Mouse (Mus musculus) ES-Bruce4 (cell line): Measurements from ENCODE around the gene Prom2. TPM values are rescaled to one million over a fixed set of nuclear protein-coding genes. Genes with fewer than 3 reads are reported as not detected.

Source experiments
- H3K27ac ChIP-seq: 2 replicates; pipeline ENCODE4 v1.5.1; 2012; ENCODE audit warnings: low read length, inconsistent platforms; ENCODE audit not compliant: insufficient read depth
- H3K27me3 ChIP-seq: 2 replicates; pipeline ENCODE4 v1.6.1; 2012; ENCODE audit warnings: mild to moderate bottlenecking, low read length, inconsistent platforms; ENCODE audit not compliant: control insufficient read depth, poor library complexity, insufficient read depth, severe bottlenecking
- H3K36me3 ChIP-seq: 2 replicates; pipeline ENCODE4 v1.6.1; 2012; ENCODE audit warnings: inconsistent platforms, mild to moderate bottlenecking, low read length, moderate library complexity; ENCODE audit not compliant: control insufficient read depth, poor library complexity, insufficient read depth, severe bottlenecking
- H3K4me1 ChIP-seq: one replicate; pipeline ENCODE4 v1.8.1; 2011; ENCODE audit warnings: low read length; ENCODE audit not compliant: control insufficient read depth, insufficient read depth
- H3K4me3 ChIP-seq: 2 replicates; pipeline ENCODE4 v1.5.1; 2011; ENCODE audit warnings: low read depth, mild to moderate bottlenecking, low read length
- H3K9ac ChIP-seq: 2 replicates; pipeline ENCODE4 v1.6.1; 2012; ENCODE audit warnings: low read depth, mild to moderate bottlenecking, inconsistent platforms; ENCODE audit not compliant: poor library complexity, severe bottlenecking
- H3K9me3 ChIP-seq: replicated peaks from 2 replicates; pipeline ENCODE4 v1.6.1; 2012; ENCODE audit warnings: mild to moderate bottlenecking, low read length, inconsistent platforms; ENCODE audit not compliant: control insufficient read depth, poor library complexity, insufficient read depth, severe bottlenecking
- CTCF ChIP-seq: IDR thresholded peaks from one replicate; pipeline ENCODE4 v1.8.1; 2011; ENCODE audit warnings: low read depth, low read length
- EP300 ChIP-seq: IDR thresholded peaks from 2 replicates; pipeline ENCODE4 v1.6.1; 2011; ENCODE audit warnings: low read depth, low read length; ENCODE audit not compliant: insufficient read depth
- POLR2A ChIP-seq: IDR thresholded peaks from one replicate; pipeline ENCODE4 v1.8.1; 2011; ENCODE audit warnings: low read length; ENCODE audit not compliant: insufficient read depth
- polyA plus RNA-seq: library from polyadenylated mRNA; stranded (reverse); fragments of >200 nt; gene quantifications from 2 replicates; pipeline ENCODE4 v1.2.4, GENCODE M21; 2011; ENCODE audit warnings: low read depth; ENCODE audit not compliant: missing spikeins, insufficient read depth, insufficient read length

Prom2 gene
- polyA plus RNA-seq, 1 experiment = 1.3 TPM

GRCm38 (mm10) chr2:127506131-127506632 is 35.1 kb downstream of the Prom2 start:
- Histone ChIP-seq H3K9me3 (no peaks in the 10 kb centered on the region), H3K36me3 (no peaks in the 10 kb centered on the region), H3K27me3 (no peaks in the 10 kb centered on the region), H3K27ac (no peak overlapping the region), H3K4me1 (no peaks in the 10 kb centered on the region), H3K4me3 (no peak overlapping the region), H3K9ac (no peak overlapping the region)
- TF ChIP-seq CTCF (no peak), POLR2A (no peak), EP300 (no peak)

DNA sequence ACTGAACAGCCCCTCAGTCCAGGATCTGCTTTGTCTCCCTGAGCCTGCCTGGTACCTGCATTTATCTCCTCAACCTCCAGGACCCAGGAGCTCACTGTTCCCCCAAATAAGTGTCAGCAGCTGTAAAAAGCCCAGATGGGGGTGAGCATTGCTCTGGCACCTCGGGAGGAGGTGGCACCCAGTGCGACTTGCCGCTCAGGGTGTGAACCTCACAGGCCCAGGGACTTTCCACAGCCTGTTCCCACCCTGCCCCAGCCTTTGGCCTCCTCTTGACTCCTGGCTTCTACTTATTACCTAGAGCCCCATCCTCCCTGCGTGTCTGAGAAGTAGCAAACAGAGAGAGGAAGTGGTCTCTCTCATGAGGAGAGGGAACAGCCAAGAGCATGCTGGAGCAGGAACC is 36.1 kb downstream of the Prom2 start:
- Histone ChIP-seq H3K4me1 (no peaks in the 10 kb centered on the region), H3K9me3 (no peaks in the 10 kb centered on the region), H3K36me3 (no peaks in the 10 kb centered on the region), H3K4me3 (no peak overlapping the region), H3K27ac (no peak overlapping the region), H3K27me3 (no peaks in the 10 kb centered on the region), H3K9ac (no peak overlapping the region)
- no peak for TF ChIP-seq EP300
- no peak for TF ChIP-seq CTCF
- TF ChIP-seq POLR2A = no peak

DNA sequence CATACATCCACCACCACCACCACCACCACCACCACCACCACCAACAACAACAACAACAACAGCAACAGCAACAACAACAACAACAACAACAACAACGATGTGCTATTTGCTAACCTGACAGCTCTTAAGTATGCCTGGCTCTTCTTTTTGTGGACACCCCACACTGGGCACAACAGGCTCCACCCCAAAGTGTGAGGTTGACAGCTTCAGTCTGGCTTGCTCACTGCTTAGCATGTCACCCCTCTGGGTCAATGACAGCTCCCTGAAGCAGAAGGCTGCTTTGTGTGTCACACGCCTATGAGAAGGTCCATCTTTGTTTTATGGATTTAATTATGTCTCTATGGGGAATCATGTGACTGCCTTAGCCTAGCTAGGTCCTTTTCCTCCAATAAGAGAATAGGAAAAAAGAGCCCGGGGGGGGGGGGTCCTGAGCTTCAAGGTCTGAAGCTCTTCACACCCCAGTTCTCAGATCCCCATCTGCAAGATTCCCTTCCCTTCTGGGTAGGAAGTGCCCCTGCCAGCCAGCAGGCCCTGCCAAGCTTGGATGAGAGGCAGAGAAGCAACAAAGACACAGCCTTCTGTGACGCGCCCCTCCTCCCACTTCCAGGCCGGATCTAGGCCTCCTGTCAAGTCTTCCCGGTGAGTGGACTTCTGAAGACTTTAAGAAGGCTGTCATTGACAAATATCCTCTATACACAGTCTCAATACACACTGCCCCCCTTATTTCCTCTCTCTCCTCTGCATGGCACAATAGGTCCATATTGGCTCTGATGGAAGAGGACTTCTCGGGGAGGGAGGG is 37.3 kb downstream of the Prom2 start:
- TF ChIP-seq CTCF (no peak), EP300 (no peak), POLR2A (no peak)
- Histone ChIP-seq H3K27me3 (no peaks in the 10 kb centered on the region), H3K9ac (no peak overlapping the region), H3K4me3 (no peak overlapping the region), H3K4me1 (no peaks in the 10 kb centered on the region), H3K9me3 (no peaks in the 10 kb centered on the region), H3K27ac (no peak overlapping the region), H3K36me3 (no peaks in the 10 kb centered on the region)

DNA sequence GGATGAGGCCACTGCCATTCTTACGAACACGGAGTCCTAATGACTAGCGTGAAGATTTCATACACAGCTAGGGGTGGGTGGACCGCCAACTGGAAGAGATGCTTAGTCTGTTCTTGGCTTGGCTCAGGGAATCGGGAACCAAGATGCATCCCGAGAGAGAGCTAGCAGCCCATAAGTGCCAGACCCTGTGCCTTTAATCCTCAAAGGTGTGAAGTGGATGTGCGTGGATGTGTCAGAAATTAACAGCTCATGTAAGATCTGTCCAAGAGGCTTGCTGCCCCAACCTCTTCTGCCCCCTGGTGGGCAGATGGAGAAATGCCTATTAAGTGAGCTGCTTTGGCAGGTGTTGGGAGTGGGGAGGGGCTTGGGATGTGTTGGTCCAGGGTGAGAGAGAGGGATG is 40.2 kb downstream of the Prom2 start:
- Histone ChIP-seq H3K36me3 (no peaks in the 10 kb centered on the region), H3K9me3 (no peaks in the 10 kb centered on the region), H3K4me3 (no peak overlapping the region), H3K27me3 (no peaks in the 10 kb centered on the region), H3K9ac (no peak overlapping the region), H3K4me1 (no peaks in the 10 kb centered on the region), H3K27ac (no peak overlapping the region)
- TF ChIP-seq POLR2A (no peak), CTCF (peak; percentile 84), EP300 (no peak)

DNA sequence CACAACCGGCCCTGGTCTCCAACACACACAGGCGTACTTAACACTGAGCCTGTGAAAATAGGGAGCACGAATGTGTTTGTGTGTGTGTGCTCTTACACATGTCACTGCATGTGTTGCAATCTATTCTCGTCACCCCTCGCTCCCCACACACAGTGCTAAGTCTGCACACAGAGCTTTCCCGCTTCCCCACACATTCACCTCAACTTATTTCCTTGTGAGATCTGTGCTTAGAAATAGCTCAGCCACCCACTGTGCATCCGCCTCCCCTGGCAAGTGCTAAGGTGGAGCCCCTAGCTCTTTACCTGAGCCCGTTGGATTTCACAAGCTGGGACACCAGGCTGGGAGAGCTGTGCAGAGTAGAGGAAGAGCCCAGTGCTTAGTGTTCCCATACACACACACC is 42.5 kb downstream of the Prom2 start:
- TF ChIP-seq CTCF (no peak), EP300 (no peak), POLR2A (no peak)
- Histone ChIP-seq H3K9me3 (no peaks in the 10 kb centered on the region), H3K36me3 (no peaks in the 10 kb centered on the region), H3K9ac (no peak overlapping the region), H3K27ac (no peak overlapping the region), H3K4me3 (no peak overlapping the region), H3K27me3 (no peaks in the 10 kb centered on the region), H3K4me1 (no peaks in the 10 kb centered on the region)

DNA sequence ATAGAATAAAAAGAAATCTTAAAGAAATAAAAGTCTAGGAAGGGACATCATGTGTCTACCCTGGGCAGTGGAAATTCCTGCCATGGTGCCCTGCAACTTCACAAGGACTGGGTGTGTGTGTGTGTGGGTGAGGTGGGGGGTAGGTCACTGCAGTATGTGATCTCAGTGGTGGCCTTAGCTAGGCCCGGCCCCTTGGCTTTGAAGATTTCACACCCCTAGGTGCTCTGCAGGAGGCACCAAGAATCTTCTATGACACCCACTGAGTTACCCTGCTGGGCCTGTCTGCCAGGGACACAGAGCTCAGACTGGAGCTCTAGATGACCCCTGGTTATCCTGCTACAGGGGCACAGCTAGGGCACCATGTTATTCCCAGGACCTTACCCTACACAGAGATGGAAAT is 44.9 kb downstream of the Prom2 start:
- H3K9me3 ChIP-seq = no peaks in the 10 kb centered on the region
- H3K27me3 ChIP-seq = no peaks in the 10 kb centered on the region
- no peaks in the 10 kb centered on the region for H3K4me1 ChIP-seq
- no peaks in the 10 kb centered on the region for H3K36me3 ChIP-seq
- H3K9ac ChIP-seq = no peak overlapping the region
- H3K27ac ChIP-seq = no peak overlapping the region
- H3K4me3 ChIP-seq = no peak overlapping the region
- TF ChIP-seq POLR2A = no peak
